Mouse (Mus musculus): Measurements from ENCODE around the gene Atp2a2.

DNA sequence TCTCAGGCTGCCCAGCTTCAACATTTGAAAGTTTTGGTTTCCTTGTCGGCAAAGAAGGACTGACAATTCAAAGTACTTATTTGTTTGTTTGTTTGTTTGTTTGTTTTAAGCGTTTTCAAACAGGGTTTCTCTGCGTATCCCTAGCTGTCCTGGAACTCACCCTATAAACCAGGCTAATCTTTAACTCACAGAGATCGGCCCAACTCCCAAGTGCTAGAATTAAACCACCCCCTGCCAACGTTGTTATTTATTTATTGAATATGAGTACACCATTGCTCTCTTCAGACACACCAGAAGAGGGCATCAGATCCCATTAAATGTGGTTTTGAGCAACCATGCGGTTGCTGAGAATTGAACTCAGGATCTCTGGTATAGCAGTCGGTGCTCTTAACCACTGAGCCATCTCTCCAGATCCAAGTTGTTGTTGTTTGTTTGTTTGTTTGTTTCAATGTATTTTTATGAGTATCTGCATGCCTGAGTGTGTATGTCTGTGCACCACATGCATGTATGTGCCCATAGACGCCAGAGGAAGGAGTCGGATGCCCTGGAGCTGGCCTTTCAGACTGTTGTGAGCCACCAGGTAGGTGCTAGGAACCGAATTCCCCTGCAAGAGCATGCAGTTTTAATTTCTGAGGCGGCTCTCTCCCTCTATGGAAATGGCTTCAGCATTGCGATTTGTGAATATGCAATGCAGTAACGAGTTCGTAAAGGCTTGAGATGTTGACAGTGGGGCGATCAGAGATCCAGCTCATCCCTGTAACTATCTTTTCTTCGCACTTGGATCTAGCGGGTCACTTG lies 80.6 kb downstream of the Atp2a2 start, which contains the start of gene Anapc7:
- TF ChIP-seq POLR2A (IDR thresholded peaks at IDR 0.05; ENCODE audit: low read depth, low read length) (no peak), CTCF (conservative IDR thresholded peaks at IDR 0.05; ENCODE audit: insufficient read depth, insufficient read length, low read depth, low read length) (no peak)

Data from kidney, adult 2 months (tissue).